Mouse (Mus musculus) lung, adult 2 months (tissue): ENCODE measurements at regions not wholly inside any gene's neighbourhood (a gene's known extent, or its start where the extent isn't known, plus 50 kb on each side); places are given as distances from the start of the nearest gene placed in this dataset.

Source experiments
- DNase-seq: peaks from one replicate; pipeline ENCODE4 v3.0.0; 2022
- H3K4me1 ChIP-seq: fragments of 200-500 bp; 2 replicates; pipeline ENCODE4 v1.6.1; 2011; ENCODE audit warnings: low read length; ENCODE audit not compliant: control insufficient read depth, insufficient read depth
- H3K4me3 ChIP-seq: fragments of 200-500 bp; replicated peaks from 2 replicates; pipeline ENCODE3; 2011; ENCODE audit warnings: low read depth, mild to moderate bottlenecking, control low read depth, low read length; ENCODE audit errors: extremely low read depth
- CTCF ChIP-seq: fragments of 200-500 bp; IDR thresholded peaks from 2 replicates; pipeline ENCODE4 v1.5.1; 2011; ENCODE audit warnings: mild to moderate bottlenecking, low read length, control low read depth; ENCODE audit not compliant: insufficient read depth
- POLR2A ChIP-seq: fragments of 200-500 bp; IDR thresholded peaks from 2 replicates; pipeline ENCODE4 v1.6.1; 2011; ENCODE audit warnings: low read depth, mild to moderate bottlenecking, control low read depth, low read length, borderline replicate concordance; ENCODE audit errors: extremely low read depth
- WGBS: fragments of 180-500 bp; shearing (Covaris S2); methylation state at CpG from one replicate; pipeline ENCODE4 v1.1.7; 2018; 5-methylcytosine and 5-hydroxymethylcytosine counted together

DNA sequence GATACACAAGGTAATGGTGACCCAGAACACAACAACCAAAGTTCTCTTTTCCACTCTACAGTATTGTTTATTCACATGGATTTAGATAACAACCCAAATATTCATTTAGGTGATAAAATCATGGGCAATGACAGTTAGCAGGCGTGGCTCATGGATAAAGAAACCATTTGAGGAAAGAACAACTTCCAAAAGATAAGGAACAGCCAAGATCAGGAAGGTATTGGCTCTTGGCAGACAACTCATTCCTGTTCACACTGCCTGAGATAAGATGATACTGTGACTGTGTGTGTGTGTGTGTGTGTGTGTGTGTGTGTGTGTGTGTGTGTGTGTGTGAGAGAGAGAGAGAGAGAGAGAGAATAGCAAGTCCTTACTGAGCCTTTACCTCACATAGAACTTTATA is 285.7 kb upstream of the Pard3b start:
- WGBS: 36% methylated on average over 1 of the region's 1 CpGs
- Histone ChIP-seq H3K4me3 (no peak overlapping the region), H3K4me1 (no peaks in the 10 kb centered on the region)
- DNase-seq: no peak
- no peak for TF ChIP-seq POLR2A
- no peak for TF ChIP-seq CTCF

DNA sequence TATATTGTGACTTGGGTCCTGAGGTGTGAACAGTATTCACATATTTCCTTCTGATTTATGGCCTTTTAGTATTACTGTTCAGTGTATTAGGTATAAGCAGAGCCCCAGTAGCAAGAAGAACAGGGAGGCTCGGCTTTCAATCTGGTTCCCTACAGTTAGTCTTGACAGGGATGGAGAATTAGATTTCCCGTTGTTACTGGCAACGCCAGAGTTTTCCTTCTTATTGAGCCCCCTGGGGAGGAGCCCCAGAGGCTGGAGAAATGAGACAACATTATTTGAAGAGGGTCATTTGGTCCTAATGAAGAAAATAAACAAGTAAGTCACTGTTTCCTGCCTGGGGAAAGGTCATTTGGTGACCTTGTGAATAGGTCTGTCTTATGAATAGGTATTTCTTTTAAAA is 285.1 kb upstream of the Pard3b start:
- Histone ChIP-seq H3K4me3 (no peak overlapping the region), H3K4me1 (no peaks in the 10 kb centered on the region)
- TF ChIP-seq CTCF (no peak), POLR2A (no peak)
- no peak for DNase-seq
- WGBS: 56% methylated on average over 3 of the region's 3 CpGs

DNA sequence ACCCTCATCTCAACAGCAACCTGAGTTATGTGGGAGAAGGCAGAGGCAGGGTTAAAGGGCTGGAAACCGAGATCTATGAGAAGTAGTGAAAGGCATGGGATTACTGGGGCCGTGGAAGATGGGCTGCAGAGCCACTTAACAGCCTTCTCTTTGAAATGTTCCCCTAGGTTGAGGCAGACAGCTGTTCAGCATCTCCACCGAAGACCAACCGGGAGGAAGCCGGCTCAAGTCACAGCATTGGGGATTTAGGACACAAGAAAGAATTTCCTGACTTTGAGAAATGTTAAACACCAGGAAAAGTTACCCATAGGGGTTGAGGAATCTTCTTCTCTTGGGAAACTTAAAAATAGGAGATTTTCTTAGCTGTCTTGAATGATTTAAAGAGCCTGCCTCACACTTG is 283.4 kb upstream of the Pard3b start:
- TF ChIP-seq CTCF (no peak), POLR2A (no peak)
- no peaks in the 10 kb centered on the region for H3K4me1 ChIP-seq
- no peak for DNase-seq
- WGBS: 69% methylated on average over 5 of the region's 5 CpGs
- H3K4me3 ChIP-seq: no peak overlapping the region

GRCm38 (mm10) chr1:61359011-61359930 is 279.4 kb upstream of the Pard3b start:
- TF ChIP-seq CTCF (no peak), POLR2A (no peak)
- Histone ChIP-seq H3K4me3 (no peak overlapping the region), H3K4me1 (no peaks in the 10 kb centered on the region)
- no peak for DNase-seq
- 64% methylated on average over 19 of the region's 19 CpGs for WGBS

GRCm38 (mm10) chr1:61372581-61372980 is 266.0 kb upstream of the Pard3b start:
- 48% methylated on average over 4 of the region's 4 CpGs for WGBS
- TF ChIP-seq POLR2A (no peak), CTCF (no peak)
- no peak for DNase-seq
- Histone ChIP-seq H3K4me3 (no peak overlapping the region), H3K4me1 (peaks cover 8% of the 10 kb centered on the region)

DNA sequence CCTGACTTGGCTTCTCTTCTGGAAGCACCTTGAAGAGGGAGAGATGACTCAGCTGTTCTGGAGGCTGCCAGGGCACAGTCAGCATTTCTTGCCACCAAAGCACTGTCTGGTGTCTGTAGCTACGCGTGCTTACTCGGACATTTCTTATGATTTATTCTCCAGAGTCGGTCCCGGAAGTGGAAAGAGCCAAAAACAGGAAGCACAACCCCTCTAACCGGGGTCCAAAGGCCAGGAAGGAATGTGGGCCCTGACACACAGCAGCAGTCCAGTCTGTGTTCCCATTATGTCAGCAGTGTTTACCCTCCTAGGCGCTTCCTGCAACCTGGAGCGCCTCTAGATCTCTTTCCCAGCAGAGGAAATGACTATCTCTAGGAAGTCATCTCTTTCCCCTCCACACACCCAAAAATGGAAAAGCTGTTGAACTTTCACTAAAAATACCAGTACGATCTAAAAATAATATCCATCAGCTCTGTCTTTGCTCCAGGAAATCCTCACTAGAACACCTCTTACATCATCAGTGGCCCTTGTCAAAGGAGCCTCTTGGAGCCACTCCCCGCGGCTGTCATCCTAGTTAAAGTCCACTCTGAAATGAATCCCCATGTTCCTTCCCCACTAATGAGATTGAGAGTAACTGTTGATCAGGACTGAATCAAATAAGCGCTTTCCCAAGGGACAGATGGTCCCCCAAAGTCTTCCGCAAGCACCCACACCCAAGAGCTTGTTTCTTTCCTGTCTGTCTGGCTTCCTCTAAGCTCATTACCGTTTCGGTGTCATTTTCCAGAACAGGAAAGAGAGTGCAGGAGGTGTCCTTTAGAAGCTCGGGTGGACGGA is 264.7 kb upstream of the Pard3b start:
- WGBS: 27% methylated on average over 17 of the region's 17 CpGs
- peaks cover 8% of the 10 kb centered on the region for H3K4me1 ChIP-seq
- no peak overlapping the region for H3K4me3 ChIP-seq
- no peak for DNase-seq
- TF ChIP-seq POLR2A: no peak
- TF ChIP-seq CTCF: no peak

DNA sequence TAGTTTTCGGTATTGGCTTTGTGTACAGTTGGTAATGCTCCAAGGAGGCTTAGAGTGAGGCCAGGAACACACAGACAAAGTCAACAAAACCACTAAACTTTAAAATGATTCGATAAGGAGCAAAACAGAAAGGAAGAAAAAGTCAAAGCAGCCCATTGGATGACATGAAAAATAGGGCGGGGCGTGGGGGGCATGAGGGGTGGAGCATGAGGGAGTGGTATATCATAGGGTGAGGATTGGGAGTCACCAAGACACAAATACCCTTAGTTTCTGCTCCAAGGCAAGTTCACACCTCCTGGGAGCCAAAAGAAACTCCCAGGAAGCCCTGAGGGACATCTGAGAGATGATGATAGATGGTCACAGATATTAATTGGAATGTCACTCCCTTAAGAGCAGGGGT is 262.2 kb upstream of the Pard3b start:
- H3K4me1 ChIP-seq: peaks cover 8% of the 10 kb centered on the region
- WGBS: 22% methylated on average over 4 of the region's 4 CpGs
- TF ChIP-seq CTCF (no peak), POLR2A (no peak)
- DNase-seq: no peak
- H3K4me3 ChIP-seq: no peak overlapping the region

DNA sequence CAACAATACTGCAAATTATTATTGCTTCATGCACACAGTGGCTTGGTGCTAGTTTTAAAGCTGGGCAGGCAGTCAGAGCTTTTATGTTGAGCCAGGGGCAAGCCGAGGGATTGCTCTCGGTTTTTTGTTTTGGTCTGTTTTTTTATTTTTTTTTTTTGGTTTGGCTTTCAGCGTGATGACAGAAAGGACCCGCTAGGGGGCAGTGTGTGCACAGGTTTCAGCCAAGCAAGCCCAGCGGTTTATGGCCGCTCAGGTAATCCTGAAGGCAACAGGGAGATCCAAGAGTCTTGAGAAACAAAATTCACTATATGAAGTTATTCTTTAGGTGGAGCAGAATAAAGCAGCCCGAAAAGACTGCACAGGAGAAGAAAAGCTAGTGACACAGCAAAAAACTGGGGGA is 261.6 kb upstream of the Pard3b start:
- DNase-seq: peak; percentile 62
- under 1% methylated on average over 7 of the region's 7 CpGs for WGBS
- Histone ChIP-seq H3K4me1 (peaks cover 8% of the 10 kb centered on the region), H3K4me3 (no peak overlapping the region)
- TF ChIP-seq POLR2A: no peak
- peak; percentile 77 for TF ChIP-seq CTCF

- 38% methylated on average over 8 of the region's 8 CpGs for WGBS
- Histone ChIP-seq H3K4me1 (peaks cover 7% of the 10 kb centered on the region), H3K4me3 (no peak overlapping the region)
- DNase-seq: no peak
- TF ChIP-seq POLR2A: no peak
These were observed 260.4 kb upstream of the Pard3b start for GRCm38 (mm10) chr1:61378240-61378639.
